Comparison of ENCODE assay signal across 9 mouse cellular contexts in the genomic region with DNA sequence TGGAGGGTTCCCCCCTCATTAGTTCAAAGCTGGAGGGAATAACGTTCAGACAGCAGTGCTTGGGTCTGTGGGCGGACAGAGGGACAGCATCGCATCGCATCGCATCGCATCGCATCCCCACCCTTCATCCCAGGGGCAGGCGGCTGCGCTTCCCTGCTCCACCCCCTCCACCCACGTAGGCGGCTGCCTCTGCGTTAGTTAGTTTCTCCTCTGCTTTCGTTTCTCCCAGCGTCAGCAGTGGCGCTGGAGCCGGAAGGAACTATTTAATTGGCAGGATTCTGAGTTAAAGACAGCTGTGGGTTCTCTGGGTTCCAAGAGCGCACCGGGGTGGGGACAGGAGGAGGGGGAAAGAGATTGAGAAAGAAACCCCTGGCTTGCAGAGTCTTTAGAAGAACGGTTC.
DNase-seq lines count a peak whose midpoint lies in the region; ATAC-seq and TF ChIP-seq lines count a peak whose summit lies in the region.
"Had no signal": no experiment of that assay in that cellular context is flagged by ENCODE, and none has a peak within 500 bp of the region (broad histone marks: within the 10 kb centered on the region; RNA-seq: fewer than 3 reads in every experiment).

No protein-coding gene starts in this region.

- H3K27ac ChIP-seq in embryonic facial prominence, embryonic 12.5 days, result no peak overlapping the region
- no peak overlapping the region for H3K27ac ChIP-seq in heart, embryonic 10.5 days
- H3K27ac ChIP-seq in lung, embryonic 14.5 days (ENCODE audit: low read depth), result no peak overlapping the region
- H3K27ac ChIP-seq: liver, embryonic 15.5 days had no signal

- H3K36me3 ChIP-seq in embryonic facial prominence, embryonic 12.5 days, result no peaks in the 10 kb centered on the region
- no peaks in the 10 kb centered on the region for H3K36me3 ChIP-seq in heart, embryonic 10.5 days
- no peaks in the 10 kb centered on the region for H3K36me3 ChIP-seq in lung, embryonic 14.5 days (ENCODE audit: insufficient read depth)
- H3K36me3 ChIP-seq: liver, embryonic 15.5 days had no signal

- no peak for ATAC-seq in embryonic facial prominence, embryonic 12.5 days (ENCODE audit: insufficient number of reproducible peaks, insufficient read depth, low FRiP score, low TSS enrichment)
- 0 out of 2 replicates have a peak, but pooled peaks have one; percentile 31 for ATAC-seq in lung, embryonic 14.5 days (ENCODE audit: insufficient read depth)

- no peaks in the 10 kb centered on the region for H3K9me3 ChIP-seq in embryonic facial prominence, embryonic 12.5 days
- H3K9me3 ChIP-seq in heart, embryonic 10.5 days, result no peaks in the 10 kb centered on the region
- H3K9me3 ChIP-seq in lung, embryonic 14.5 days (ENCODE audit: low read depth, low read length), result no peaks in the 10 kb centered on the region
- H3K9me3 ChIP-seq: liver, embryonic 15.5 days had no signal

- H3K4me3 ChIP-seq in embryonic facial prominence, embryonic 12.5 days, result 0 out of 2 replicates have a peak overlapping the region, but pooled peaks have one; percentile 3
- H3K4me3 ChIP-seq in heart, embryonic 10.5 days, result peak overlapping the region; percentile 27
- H3K4me3 ChIP-seq in lung, embryonic 14.5 days (ENCODE audit: low read depth, low read length), result peak overlapping the region; percentile 16
- H3K4me3 ChIP-seq: liver, embryonic 15.5 days had no signal

- TF ChIP-seq CTCF in lung, embryonic 14.5 days (IDR thresholded peaks at IDR 0.05; ENCODE audit: low read depth), result no peak

- H3K9ac ChIP-seq in embryonic facial prominence, embryonic 12.5 days, result no peak overlapping the region
- peak overlapping the region; percentile 32; the same call in 1 of the 2 replicates for H3K9ac ChIP-seq in lung, embryonic 14.5 days
- H3K9ac ChIP-seq: liver, embryonic 15.5 days had no signal

- H3K27me3 ChIP-seq in embryonic facial prominence, embryonic 12.5 days, result peaks cover 52% of the 10 kb centered on the region
- H3K27me3 ChIP-seq in heart, embryonic 10.5 days (ENCODE audit: insufficient read depth, poor library complexity, severe bottlenecking), result peaks cover 84% of the 10 kb centered on the region
- peaks cover 29% of the 10 kb centered on the region for H3K27me3 ChIP-seq in lung, embryonic 14.5 days (ENCODE audit: insufficient read depth, low read length)

- WGBS in embryonic facial prominence, embryonic 12.5 days, result under 1% methylated on average over 19 of the region's 19 CpGs
- WGBS in heart, embryonic 10.5 days, result 2% methylated on average over 19 of the region's 19 CpGs
- 1% methylated on average over 19 of the region's 19 CpGs for WGBS in lung, embryonic 14.5 days

- H3K4me2 ChIP-seq in embryonic facial prominence, embryonic 12.5 days (replicated peaks), result peak overlapping the region; percentile 35
- H3K4me2 ChIP-seq in lung, embryonic 14.5 days, result peak overlapping the region; percentile 49
- H3K4me2 ChIP-seq: liver, embryonic 15.5 days had no signal

- peaks cover 6% of the 10 kb centered on the region; the same call in 1 of the 2 replicates for H3K4me1 ChIP-seq in embryonic facial prominence, embryonic 12.5 days
- H3K4me1 ChIP-seq in heart, embryonic 10.5 days, result peaks cover 15% of the 10 kb centered on the region
- peaks cover 4% of the 10 kb centered on the region; the same call in 1 of the 2 replicates for H3K4me1 ChIP-seq in lung, embryonic 14.5 days (ENCODE audit: insufficient read depth)
- H3K4me1 ChIP-seq: liver, embryonic 15.5 days had no signal

- peak; percentile 18 for DNase-seq in adrenal gland, postnatal 25 days
- DNase-seq in heart, embryonic 10.5 days (ENCODE audit: low spot score), result no peak
- peak; percentile 39 for DNase-seq in kidney, adult 9 months
- DNase-seq in lung, embryonic 14.5 days, result peak; percentile 73
- DNase-seq in right cerebral cortex, postnatal 25 days, result peak; percentile 64
- DNase-seq in ovary, adult 18-20 months (ENCODE audit: low spot score), result no peak
- DNase-seq in natural killer cell, adult 2 months (ENCODE audit: low spot score in 2 of 2), result no peak

Comparison
In these comparisons a context has a peak if more than half of its experiments do, and no peak if none do; other contexts are left out.
1. DNase-seq: peak in adrenal gland, postnatal 25 days (single experiment), kidney, adult 9 months (single experiment), lung, embryonic 14.5 days (single experiment) and right cerebral cortex, postnatal 25 days (single experiment); none in heart, embryonic 10.5 days (single experiment), ovary, adult 18-20 months (single experiment) and natural killer cell, adult 2 months (0 of 2).
2. Peak in every context shown above with its lines, with median percentiles within 50 percentile points of each other: H3K4me3 ChIP-seq.